Mouse (Mus musculus) bone marrow macrophage, adult 2 months (primary cell): ENCODE measurements at regions not wholly inside any gene's neighbourhood (a gene's known extent, or its start where the extent isn't known, plus 50 kb on each side); places are given as distances from the start of the nearest gene placed in this dataset.

Experiments used
- CTCF ChIP-seq: IDR thresholded peaks from 2 replicates; pipeline ENCODE4 v1.5.1; 2012; ENCODE audit warnings: low read depth, mild to moderate bottlenecking, low read length, moderate library complexity
- POLR2A ChIP-seq: IDR thresholded peaks from 2 replicates; pipeline ENCODE4 v1.6.1; 2012; ENCODE audit warnings: mild to moderate bottlenecking, low read depth, low read length, borderline replicate concordance

DNA sequence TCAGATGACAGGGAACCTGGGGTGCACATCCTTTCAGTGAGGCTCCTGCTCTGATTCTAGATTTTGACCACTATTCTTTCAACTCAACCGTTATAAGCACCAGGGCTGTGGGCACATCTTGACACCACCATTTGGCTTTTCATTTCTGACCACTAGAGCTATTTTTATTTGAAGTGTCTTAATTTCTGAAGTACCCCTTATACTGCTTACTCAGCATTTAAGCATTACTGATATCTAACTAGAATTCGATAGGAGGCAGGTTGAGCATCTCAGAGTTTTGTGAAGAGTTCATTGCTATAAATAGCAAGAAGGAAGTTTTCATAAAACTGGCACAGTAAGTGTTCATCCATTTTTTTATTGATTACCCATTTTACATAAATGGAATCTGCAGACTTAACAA lies 362.4 kb downstream of the Rnf144b start:
- TF ChIP-seq CTCF: no peak
- TF ChIP-seq POLR2A: no peak
